Mouse (Mus musculus) splenic B cell, adult 2 months (primary cell): Measurements from ENCODE around the gene Tacr1.

ENCODE experiments used
- DNase-seq: peaks from one replicate; pipeline ENCODE4 v3.0.0-alpha.2; 2011; ENCODE audit warnings: low read depth, low spot score
- H3K27me3 ChIP-seq: 2 replicates; pipeline ENCODE4 v1.6.1; 2012; ENCODE audit warnings: mild to moderate bottlenecking, low read length, moderate library complexity, mixed read lengths; ENCODE audit not compliant: control insufficient read depth, poor library complexity, insufficient read depth, severe bottlenecking
- H3K36me3 ChIP-seq: 2 replicates; pipeline ENCODE4 v1.6.1; 2012; ENCODE audit warnings: mild to moderate bottlenecking, low read length, moderate library complexity, mixed read lengths; ENCODE audit not compliant: control insufficient read depth, poor library complexity, insufficient read depth, severe bottlenecking

Gene Tacr1

DNA sequence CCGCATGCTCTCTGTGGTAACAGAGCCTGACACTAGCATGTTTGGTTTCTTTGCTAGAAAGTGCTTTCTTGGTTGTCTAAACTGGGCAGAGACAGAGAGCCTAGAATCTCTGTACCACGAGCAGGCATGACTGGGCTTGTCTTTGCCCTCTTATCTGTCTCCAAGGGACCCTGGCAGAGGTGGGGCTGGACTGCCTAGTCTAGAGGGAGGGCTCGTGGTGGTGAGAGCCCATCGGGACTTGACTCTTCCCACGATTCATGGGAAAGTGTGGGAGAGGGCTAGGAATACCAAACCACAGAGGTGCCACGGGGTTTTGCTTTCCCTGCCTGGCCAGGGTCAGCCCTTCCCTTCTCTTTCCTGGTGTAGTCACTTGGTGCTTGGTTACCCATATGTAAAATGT, 72.3 kb downstream of the Tacr1 start:
- no peaks in the 10 kb centered on the region for H3K36me3 ChIP-seq
- H3K27me3 ChIP-seq = no peaks in the 10 kb centered on the region
- DNase-seq = no peak

DNA sequence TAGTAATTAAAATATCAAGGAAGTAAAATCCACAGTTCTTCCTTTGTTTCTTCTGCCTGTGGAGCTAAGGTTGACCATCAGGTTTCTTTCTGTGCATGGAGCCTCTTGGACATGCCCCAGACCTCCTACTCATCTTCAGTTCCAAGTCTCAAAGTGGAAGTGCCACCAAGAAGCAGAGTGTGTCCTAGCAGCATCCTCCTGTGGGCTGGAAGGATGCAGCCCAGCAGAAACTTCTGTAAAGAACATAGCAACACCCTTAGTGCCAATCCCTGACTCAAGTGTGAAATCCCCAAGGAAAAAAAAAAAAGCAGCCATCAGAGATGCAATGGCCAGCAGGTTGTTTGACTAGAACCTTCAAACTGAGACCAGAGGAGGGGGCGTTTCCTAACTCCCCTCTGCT, 81.7 kb downstream of the Tacr1 start:
- DNase-seq = no peak
- Histone ChIP-seq H3K27me3 (no peaks in the 10 kb centered on the region), H3K36me3 (no peaks in the 10 kb centered on the region)

DNA sequence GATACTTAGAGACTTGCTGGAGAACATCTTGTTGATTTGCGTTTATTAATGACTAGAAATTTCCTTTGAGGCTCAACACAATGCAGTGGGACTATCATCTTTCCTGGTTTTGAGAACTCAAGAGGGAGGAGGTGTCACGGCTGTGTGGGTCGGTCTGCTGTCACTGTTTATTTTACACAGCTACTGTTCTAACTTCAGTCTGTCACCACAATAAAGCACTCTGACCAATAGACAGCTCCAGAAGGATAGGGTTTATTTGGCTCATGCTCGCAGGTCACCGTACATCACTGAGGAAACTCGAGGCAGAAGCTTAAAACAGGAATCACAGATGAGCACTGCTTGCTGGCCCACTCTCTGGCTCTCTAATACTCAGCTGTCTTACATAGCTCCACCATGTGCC, 92.3 kb downstream of the Tacr1 start:
- Histone ChIP-seq H3K36me3 (no peaks in the 10 kb centered on the region), H3K27me3 (no peaks in the 10 kb centered on the region)
- DNase-seq = no peak

DNA sequence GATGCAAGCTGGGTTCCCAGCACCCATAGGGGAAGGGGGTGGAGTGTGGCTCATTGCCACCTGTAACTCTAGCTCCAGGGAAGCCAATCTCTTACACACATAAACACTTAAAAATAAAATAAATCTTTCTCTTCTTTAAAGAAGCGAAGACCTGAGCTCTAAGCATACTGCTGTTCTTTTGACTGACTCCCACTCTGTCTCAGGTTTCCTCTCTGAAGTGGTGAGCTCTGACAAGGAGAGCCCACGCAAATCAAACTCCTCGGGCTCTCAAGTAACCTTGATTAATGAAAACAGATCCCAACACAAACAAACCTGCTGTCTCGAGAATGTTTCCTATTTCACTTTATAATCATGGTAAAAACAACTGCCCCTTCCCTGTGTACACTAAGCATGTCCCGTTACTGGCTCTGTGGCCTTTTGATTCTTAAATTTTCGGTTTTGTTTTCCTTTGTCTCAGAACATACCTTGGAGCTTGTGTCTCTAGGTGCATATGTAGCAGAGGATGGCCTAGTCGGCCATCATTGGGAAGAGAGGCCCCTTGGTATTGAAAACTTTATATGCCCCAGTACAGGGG, 108.8 kb downstream of the Tacr1 start:
- no peaks in the 10 kb centered on the region for H3K36me3 ChIP-seq
- DNase-seq = no peak
- H3K27me3 ChIP-seq = no peaks in the 10 kb centered on the region

DNA sequence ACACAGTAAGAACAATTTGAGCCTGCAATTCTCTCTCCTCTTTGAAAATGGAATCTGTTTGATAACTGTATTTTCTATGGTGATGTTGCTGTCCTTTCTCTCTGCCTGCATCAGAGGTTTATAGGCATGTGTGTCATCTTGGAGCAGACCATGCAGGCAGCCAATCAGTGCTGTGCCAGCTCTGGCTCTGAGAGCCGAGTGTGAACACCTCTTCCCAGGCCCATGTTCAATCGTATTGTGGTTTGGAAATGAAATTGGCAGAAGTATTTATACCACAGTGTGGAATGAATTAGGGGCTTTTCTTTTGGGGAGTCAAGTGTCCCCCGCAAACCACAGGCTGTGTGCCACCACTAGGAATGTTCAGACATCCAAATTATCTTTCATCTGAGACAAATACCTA, 117.5 kb downstream of the Tacr1 start:
- DNase-seq = no peak
- no peaks in the 10 kb centered on the region for H3K36me3 ChIP-seq
- H3K27me3 ChIP-seq = no peaks in the 10 kb centered on the region

DNA sequence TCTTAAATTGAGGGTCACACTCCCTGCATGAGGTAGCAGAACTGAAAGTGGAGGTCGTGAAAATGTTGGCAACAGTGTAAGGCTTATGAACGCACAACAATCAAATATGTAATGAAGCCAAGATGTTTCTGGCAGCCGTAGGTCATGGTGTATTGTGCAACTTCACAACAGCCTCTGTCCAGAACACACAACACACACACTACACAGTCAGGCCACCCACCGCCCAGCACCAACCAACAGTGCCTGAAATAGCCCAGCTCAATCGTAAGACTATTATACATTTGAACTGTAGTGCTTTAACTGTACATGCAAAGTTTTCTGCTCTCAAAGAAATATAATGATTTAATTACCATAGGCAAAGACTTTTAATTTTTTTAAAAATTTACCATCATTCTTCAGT, 120.4 kb downstream of the Tacr1 start:
- H3K36me3 ChIP-seq = no peaks in the 10 kb centered on the region

DNA sequence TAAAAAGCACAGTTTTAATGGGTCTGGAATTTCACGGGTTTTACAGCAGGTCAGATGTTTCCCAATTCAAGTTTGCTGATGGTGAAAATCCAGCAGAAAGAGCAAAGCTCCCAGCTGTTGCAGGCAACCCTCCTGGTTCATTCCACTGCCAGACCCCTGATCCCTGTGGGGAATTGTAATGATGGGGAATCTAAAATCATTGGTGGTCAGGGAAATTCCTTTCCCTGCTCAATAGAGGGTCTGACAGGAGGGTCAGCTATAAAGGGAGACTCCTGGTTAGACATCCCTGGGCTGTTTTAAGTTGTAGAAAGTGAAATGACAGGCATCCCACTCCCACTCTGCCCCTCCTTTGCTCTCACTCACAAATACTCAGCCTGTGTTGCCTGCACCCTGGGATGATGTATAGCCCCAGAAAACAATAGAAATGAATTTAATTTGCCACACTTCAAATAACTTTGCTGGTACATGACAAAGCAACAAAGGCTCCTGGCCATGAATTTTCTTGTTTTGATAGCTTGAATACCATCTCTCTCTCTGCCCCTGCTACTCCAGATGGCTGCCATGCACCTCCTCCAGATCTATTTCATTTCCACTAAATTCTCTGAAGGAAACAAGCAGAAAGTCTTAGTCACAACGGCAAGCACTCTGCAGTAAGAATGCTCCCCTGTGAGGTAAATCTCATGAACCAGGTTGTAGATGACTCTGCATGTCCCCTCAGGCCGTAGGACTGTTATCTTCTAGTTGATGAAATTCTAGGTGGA, 123.2 kb downstream of the Tacr1 start:
- no peaks in the 10 kb centered on the region for H3K36me3 ChIP-seq
- no peak for DNase-seq
- no peaks in the 10 kb centered on the region for H3K27me3 ChIP-seq

More for the DNA sequence above, 120.4 kb downstream of the Tacr1 start:
- no peaks in the 10 kb centered on the region for H3K27me3 ChIP-seq
- DNase-seq = no peak

DNA sequence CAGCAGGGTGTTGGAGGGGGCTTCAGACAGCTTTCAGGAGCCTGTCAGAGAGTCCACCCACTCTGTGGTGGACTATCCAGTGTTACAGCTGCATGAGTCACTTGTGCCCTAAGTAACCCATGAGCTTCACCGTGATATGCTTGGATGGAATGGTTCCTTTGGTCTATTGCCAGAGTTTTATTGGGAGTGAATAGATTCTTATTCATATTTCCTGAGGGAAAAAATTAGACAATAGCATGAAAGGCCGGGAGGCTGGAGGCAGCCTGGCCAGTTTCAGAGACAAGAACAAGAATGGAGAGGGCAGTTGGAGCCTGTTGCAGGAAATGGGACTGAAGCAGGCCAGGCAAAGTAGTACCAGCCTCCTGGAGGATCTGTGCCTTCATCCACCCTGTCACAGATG, 126.5 kb downstream of the Tacr1 start:
- Histone ChIP-seq H3K27me3 (no peaks in the 10 kb centered on the region), H3K36me3 (no peaks in the 10 kb centered on the region)
- no peak for DNase-seq

DNA sequence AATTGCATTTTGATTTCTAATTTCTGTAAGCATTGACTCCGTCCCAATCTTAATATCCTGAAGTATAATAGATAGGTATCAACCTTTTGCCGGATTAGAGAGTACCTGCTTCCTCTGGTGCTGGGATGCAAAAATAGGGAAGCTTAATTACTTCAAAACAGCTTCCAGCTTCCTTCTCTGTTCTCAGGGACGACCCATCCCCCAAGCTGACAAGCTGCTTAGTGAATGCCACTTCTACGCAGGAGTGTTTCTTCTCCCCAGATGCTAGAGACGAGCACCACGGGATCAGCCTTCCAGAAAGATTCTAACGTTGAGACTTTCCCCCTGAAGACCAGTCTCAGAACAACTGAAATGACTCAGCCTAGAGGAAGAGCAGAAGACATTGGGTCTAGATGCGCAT, 134.5 kb downstream of the Tacr1 start:
- no peaks in the 10 kb centered on the region for H3K36me3 ChIP-seq
- DNase-seq = no peak
- no peaks in the 10 kb centered on the region for H3K27me3 ChIP-seq

DNA sequence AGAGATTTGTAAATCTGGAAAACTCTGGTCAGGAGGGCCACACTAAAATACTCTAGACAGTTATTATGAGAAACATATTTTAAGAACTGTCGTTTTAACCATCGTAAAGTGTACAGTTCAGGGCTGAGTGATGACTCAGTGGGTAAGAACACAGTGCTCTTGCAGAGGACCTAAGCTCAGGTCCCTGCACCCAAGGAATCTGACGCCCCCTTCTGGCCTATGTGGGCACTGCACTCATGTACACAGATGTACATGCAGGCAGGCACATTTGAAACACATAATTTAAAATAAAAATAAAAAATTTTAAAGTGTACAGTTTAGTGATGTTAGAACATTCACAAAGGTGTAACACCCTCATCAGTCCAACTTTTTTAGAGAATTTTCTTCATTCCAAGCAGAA, 147.1 kb downstream of the Tacr1 start:
- DNase-seq = no peak
- no peaks in the 10 kb centered on the region for H3K36me3 ChIP-seq

DNA sequence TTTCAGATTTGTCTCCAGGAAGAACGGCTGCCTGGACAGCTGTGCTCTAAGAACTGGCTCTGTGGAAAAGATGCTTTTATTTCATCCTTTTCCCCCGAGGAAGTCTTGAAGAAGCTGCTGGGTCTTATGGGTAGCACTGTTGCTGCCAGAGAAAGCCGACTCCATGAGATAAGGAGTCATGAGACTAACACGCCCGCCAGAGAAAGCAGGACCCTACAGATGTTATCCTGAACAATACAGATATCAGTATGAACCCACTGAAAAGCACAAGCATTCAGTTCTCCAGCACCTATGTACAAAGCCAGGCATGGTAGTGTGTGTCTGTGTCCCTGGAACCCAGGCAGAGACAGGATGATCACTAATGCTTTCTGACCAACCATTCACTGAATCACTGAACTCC, 173.3 kb downstream of the Tacr1 start:
- DNase-seq = no peak
- Histone ChIP-seq H3K27me3 (no peaks in the 10 kb centered on the region), H3K36me3 (no peaks in the 10 kb centered on the region)

More for the DNA sequence above, 147.1 kb downstream of the Tacr1 start:
- no peaks in the 10 kb centered on the region for H3K27me3 ChIP-seq

DNA sequence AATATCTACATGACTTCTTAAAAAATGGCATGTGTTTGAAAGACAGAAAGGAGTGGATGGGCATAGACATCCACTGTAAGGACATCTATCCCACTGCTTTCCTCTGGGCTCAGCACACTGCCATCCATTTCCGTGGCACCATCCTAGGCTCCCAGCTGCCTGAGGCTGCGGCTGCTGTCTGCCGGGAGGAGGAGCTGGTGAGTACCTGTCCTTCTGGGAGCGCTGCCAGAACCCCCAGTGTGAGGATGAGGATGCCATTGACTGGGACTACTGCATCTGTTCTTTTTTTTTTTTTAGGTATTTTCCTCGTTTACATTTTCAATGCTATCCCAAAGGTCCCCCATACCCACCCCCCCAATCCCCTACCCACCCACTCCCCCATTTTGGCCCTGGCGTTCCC, 183.3 kb downstream of the Tacr1 start:
- no peak for DNase-seq
- Histone ChIP-seq H3K27me3 (no peaks in the 10 kb centered on the region), H3K36me3 (no peaks in the 10 kb centered on the region)

DNA sequence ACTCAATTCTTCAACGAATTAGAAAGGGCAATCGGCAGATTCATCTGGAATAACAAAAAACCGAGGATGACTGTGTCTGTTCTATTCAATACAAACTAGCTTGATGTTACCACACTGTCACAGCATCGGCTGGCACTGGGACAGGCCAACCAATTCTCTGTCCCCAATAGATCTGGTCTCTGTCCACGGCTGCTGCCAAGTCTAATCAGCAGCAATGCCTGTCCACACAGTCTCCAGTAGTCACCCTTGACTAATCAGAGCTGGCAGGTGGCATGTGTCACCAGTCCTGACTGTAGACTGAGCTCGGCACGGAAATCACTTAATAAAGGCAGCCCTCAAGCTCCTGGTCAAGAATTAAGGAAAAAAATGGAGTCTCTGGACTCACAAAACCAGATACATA, 187.3 kb downstream of the Tacr1 start:
- no peak for DNase-seq
- no peaks in the 10 kb centered on the region for H3K36me3 ChIP-seq
- no peaks in the 10 kb centered on the region for H3K27me3 ChIP-seq

DNA sequence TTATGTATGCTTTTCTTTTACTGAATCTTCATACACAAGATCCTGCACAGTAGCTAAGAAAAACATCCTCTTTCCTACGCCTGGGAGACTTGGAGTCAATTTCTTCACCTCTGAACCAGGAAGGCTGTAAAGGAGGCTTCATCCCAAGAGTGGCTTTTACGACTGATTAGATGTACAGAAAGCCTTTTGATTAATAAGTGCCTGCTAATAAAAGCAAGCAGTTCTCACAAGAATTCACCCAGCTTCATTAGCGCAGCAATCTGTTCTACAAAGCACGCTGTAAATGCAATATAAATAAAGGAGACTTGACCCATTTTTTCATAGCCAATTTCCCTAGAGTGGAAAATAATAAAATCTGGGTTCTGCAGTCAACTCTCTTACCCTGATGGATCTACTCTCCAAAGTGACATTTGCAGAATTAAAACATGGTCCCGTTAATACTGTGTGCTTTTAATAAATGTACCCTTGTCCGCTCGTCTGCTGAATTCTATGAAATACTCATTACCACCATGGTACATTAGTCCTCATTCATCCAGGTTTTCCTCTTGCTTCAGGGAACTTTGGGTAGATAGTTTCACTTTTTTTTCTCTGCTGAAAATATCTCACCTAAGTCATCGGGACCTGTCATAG, 193.4 kb downstream of the Tacr1 start:
- Histone ChIP-seq H3K36me3 (no peaks in the 10 kb centered on the region), H3K27me3 (no peaks in the 10 kb centered on the region)
- DNase-seq = no peak

DNA sequence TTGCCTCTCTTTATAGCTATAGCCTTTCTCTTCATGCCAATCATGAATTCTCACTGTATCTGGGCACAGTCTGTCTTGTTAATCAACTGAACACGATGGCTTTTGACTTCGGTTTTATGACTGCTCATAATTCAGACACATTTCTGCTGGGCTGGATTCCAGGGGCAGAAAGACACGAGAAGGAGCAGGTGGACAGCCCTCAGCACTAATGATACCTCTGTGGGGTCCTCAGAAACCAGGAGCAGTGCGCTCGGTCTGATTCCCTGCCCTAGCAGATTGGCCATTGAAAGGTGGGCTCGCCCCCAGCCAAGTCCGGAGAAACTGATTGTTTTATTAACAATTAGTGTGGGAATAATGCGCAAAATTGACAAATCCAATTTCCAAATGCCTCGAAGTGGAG, 201.1 kb downstream of the Tacr1 start:
- DNase-seq = no peak
- Histone ChIP-seq H3K36me3 (no peaks in the 10 kb centered on the region), H3K27me3 (no peaks in the 10 kb centered on the region)
